Mouse (Mus musculus) lung, embryonic 15.5 days (tissue): ENCODE data around the gene Pla2g5. TPM values are rescaled to one million over a fixed set of nuclear protein-coding genes. Genes with fewer than 3 reads are reported as not detected.
A peak's percentile ranks its signal among the peaks of the same experiment; 100 is the strongest.
"Not testable (repeated sequence)": the region's sequence is repeated elsewhere in the genome, so short reads cannot be mapped to it uniquely, and the experiment has no call there.

ENCODE experiments used
- ATAC-seq: fragments of 200-750 bp; cut with Nextera tagmentation; 2 replicates; pipeline ENCODE4 v1.8.0; 2017; ENCODE audit warnings: moderate number of reproducible peaks, borderline replicate concordance; ENCODE audit not compliant: low FRiP score, low TSS enrichment; ENCODE audit errors: extremely low read depth
- H3K27ac ChIP-seq: fragments of 300-500 bp; sonication (generic); 2 replicates; pipeline ENCODE4 v1.5.1; 2015; ENCODE audit warnings: moderate library complexity, mild to moderate bottlenecking, inconsistent platforms
- H3K27me3 ChIP-seq: fragments of 300-500 bp; sonication (generic); 2 replicates; pipeline ENCODE4 v1.6.1; 2015; ENCODE audit warnings: inconsistent platforms
- H3K36me3 ChIP-seq: fragments of 300-500 bp; sonication (generic); 2 replicates; pipeline ENCODE4 v1.6.1; 2015; ENCODE audit warnings: inconsistent platforms
- H3K4me1 ChIP-seq: fragments of 300-500 bp; sonication (generic); 2 replicates; pipeline ENCODE4 v1.6.1; 2015; ENCODE audit warnings: inconsistent platforms
- H3K4me2 ChIP-seq: fragments of 300-500 bp; sonication (generic); 2 replicates; pipeline ENCODE4 v1.6.1; 2015; ENCODE audit warnings: inconsistent platforms, mild to moderate bottlenecking, moderate library complexity
- H3K4me3 ChIP-seq: fragments of 300-500 bp; sonication (generic); 2 replicates; pipeline ENCODE4 v1.5.1; 2015; ENCODE audit warnings: mild to moderate bottlenecking, inconsistent platforms
- H3K9ac ChIP-seq: fragments of 300-500 bp; sonication (generic); 2 replicates; pipeline ENCODE4 v1.6.1; 2015; ENCODE audit warnings: inconsistent platforms
- H3K9me3 ChIP-seq: fragments of 300-500 bp; sonication (generic); 2 replicates; pipeline ENCODE4 v1.6.1; 2016; ENCODE audit warnings: inconsistent platforms
- WGBS: fragments of 180-500 bp; shearing (Covaris S2); methylation state at CpG from one replicate; pipeline ENCODE4 v1.1.7; 2015; 5-methylcytosine and 5-hydroxymethylcytosine counted together
- polyA plus RNA-seq: library from polyadenylated mRNA; unstranded; fragments of >200 nt; fragmentation: Nextera tagmentation; extraction: Ambion mirVana; gene quantifications from 2 replicates; pipeline ENCODE4 v1.2.1, GENCODE M21; 2015

Gene Pla2g5
- polyA plus RNA-seq, 1 experiment from 2014 or later: 0.50 TPM

DNA sequence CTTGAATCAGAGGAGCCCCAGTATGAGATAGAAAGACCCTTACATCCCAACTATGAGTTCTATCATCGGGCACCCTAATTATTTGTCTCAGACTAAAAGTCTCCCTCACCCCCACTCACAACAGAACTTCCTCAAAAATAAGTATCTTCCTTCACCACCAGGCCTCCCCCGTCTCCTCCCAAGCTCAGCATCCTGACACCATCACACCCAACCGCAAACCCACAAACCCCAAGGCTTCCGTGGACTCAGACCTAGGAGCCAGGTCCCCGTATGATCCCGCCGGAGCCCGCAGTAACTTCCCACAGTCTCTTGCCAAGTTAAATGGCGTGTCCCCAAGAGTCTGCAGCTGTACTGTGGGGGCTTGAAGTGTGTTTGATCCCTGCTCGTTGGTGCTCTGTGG lies 5.7 kb downstream of the Pla2g5 start:
- Histone ChIP-seq H3K4me2 (no peak overlapping the region), H3K36me3 (no peaks in the 10 kb centered on the region), H3K4me3 (no peak overlapping the region), H3K9ac (no peak overlapping the region), H3K9me3 (no peaks in the 10 kb centered on the region), H3K4me1 (no peaks in the 10 kb centered on the region), H3K27me3 (no peaks in the 10 kb centered on the region), H3K27ac (no peak overlapping the region)
- no peak for ATAC-seq
- 72% methylated on average over 10 of the region's 10 CpGs for WGBS

DNA sequence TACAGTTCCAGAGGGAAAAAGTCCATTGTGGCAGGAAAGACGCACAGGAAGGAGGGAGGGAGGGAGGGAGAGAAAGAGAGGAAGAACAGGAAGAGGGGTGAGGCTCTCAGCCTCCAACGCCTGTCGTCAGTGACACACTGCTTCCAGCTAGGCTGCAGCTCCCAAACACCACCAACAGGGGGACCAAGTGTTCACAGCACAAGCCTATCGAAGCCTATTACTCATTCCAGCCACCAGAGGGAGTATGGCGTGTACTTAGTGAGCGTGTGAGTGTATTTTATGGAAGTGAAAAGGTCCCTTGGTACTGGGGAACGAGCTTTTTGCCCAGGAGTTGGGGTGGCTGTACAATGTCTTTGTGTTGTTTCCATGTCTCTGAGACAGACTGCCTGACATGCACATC lies 6.8 kb downstream of the Pla2g5 start:
- WGBS: 22% methylated on average over 7 of the region's 7 CpGs
- Histone ChIP-seq H3K27ac (no peak overlapping the region), H3K27me3 (no peaks in the 10 kb centered on the region), H3K36me3 (no peaks in the 10 kb centered on the region), H3K4me1 (no peaks in the 10 kb centered on the region), H3K4me3 (no peak overlapping the region), H3K4me2 (no peak overlapping the region), H3K9ac (no peak overlapping the region), H3K9me3 (no peaks in the 10 kb centered on the region)
- ATAC-seq: peak; percentile 60; the same call in 1 of the 2 replicates

DNA sequence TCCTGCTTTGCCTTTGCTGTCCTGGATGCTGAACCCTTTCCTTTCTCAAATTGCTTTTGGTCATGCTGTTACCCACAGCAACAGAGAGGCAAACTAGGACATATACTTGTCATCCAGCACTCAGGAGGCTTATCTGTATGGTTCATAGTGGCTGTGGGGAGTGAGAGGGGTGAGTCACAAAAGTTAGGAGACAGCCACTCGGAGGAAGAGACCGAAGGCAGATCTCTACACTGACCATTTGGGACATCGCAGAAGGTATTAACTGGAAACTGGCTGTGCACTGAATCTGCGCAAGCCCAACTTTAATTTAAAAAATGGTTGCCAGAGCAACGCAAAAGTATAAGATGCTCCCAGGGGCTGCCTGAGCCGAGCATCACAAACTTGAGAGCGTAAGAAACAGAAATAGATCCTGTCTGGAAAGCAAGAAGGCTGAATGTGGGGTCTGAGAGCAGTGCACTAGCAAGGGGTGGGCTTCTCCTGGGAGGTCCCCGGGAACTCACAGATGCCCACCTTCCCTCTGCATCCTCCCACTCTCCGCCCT lies 8.1 kb downstream of the Pla2g5 start:
- H3K27me3 ChIP-seq: 0 out of 2 replicates have a peak, but pooled peaks cover 2% of the 10 kb centered on the region
- no peak for ATAC-seq
- no peaks in the 10 kb centered on the region for H3K9me3 ChIP-seq
- no peak overlapping the region for H3K9ac ChIP-seq
- no peaks in the 10 kb centered on the region for H3K4me1 ChIP-seq
- H3K36me3 ChIP-seq: no peaks in the 10 kb centered on the region
- 82% methylated on average over 9 of the region's 9 CpGs for WGBS
- H3K4me3 ChIP-seq: no peak overlapping the region
- no peak overlapping the region for H3K4me2 ChIP-seq
- no peak overlapping the region for H3K27ac ChIP-seq

DNA sequence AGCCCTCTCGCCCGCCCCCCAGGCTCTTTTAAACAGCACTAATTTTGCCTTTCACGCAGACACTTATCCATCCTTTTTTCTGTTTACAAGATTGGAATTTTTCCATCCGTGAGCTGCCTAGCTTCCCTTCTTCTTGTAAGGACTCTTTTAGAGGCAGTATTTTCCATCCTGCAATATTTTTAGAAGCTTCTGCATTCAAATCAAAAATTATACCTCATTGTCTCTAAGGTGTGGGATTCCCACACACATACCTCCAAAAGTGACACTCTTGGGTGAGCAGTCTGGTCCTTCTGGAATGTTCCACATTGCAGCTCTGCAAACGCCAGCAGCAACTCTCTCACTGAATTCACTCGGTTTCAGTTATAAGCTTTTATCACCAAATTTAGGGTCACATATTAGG lies 10.3 kb downstream of the Pla2g5 start:
- Histone ChIP-seq H3K36me3 (no peaks in the 10 kb centered on the region), H3K9ac (no peak overlapping the region), H3K4me3 (no peak overlapping the region), H3K27me3 (0 out of 2 replicates have a peak, but pooled peaks cover 2% of the 10 kb centered on the region), H3K4me1 (no peaks in the 10 kb centered on the region), H3K27ac (no peak overlapping the region), H3K9me3 (no peaks in the 10 kb centered on the region), H3K4me2 (no peak overlapping the region)
- ATAC-seq: no peak
- WGBS: 46% methylated on average over 6 of the region's 6 CpGs

DNA sequence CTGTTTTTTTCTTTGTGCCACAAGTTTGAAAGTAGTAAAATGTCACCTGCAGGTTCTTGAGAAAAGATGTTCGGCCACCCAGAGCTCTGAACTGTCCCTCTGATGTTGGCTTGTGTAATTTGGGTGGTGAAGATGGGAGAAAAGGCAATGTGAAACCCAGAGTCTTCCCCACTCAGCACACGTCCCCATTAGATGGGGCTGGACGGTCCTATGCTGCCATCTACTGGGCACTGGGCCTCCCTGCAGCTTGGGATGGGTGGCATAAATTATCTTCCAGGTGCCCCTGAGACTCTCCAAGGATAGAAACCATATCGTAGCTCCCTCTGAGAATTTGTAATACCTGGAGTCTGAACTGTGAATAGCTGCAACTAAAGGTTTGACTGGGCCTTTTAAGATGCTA lies 11.8 kb downstream of the Pla2g5 start:
- no peak overlapping the region for H3K27ac ChIP-seq
- no peak overlapping the region for H3K9ac ChIP-seq
- 4% methylated on average over 4 of the region's 4 CpGs for WGBS
- H3K4me1 ChIP-seq: no peaks in the 10 kb centered on the region
- no peak for ATAC-seq
- H3K4me2 ChIP-seq: no peak overlapping the region
- no peaks in the 10 kb centered on the region for H3K9me3 ChIP-seq
- H3K27me3 ChIP-seq: 0 out of 2 replicates have a peak, but pooled peaks cover 2% of the 10 kb centered on the region
- no peaks in the 10 kb centered on the region for H3K36me3 ChIP-seq
- no peak overlapping the region for H3K4me3 ChIP-seq

DNA sequence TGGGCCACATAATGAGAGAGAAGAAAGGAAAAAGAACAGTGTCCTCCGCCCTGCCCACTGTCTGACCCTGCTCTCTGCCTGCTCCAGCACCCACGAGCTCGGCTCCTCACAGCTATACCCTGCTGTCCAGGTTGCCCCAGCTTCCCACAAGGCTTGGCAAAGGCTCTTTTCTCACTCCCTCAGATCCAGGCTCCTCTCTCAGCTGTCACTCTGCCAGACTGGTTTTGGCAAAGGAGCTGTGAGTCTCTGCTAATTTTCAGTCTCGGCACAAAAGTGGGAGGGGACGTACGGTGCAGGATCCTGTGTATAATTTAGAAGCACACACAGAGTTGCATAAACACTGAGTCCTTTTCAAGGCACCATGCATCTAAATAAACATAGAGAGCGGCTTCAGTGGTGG lies 21.9 kb downstream of the Pla2g5 start:
- H3K36me3 ChIP-seq: no peaks in the 10 kb centered on the region
- no peak for ATAC-seq
- H3K4me1 ChIP-seq: no peaks in the 10 kb centered on the region
- H3K9ac ChIP-seq: no peak overlapping the region
- no peaks in the 10 kb centered on the region for H3K27me3 ChIP-seq
- H3K9me3 ChIP-seq: peaks cover 5% of the 10 kb centered on the region; the same call in 1 of the 2 replicates
- H3K27ac ChIP-seq: no peak overlapping the region
- H3K4me3 ChIP-seq: no peak overlapping the region
- WGBS: 66% methylated on average over 7 of the region's 7 CpGs
- H3K4me2 ChIP-seq: no peak overlapping the region

DNA sequence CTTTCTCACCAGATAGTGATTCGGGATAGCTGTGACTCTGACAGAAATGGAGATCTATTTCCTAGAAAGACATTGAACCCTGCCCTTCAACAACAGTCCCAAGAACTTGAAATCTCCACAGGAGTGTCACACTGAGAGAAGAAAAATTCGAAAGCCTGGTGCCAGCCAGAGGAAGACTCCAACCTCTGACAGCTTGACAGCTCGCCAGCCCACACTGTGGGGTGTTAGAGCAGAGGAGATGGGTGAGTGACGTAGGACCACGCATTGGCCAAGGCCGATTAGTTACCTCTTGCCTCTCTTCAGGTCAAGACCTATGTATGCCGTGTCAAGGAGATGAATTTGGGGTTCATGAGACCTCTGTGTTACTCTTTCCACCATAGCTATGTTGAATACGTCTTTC lies 22.6 kb downstream of the Pla2g5 start:
- H3K4me1 ChIP-seq: no peaks in the 10 kb centered on the region
- no peaks in the 10 kb centered on the region for H3K36me3 ChIP-seq
- H3K4me3 ChIP-seq: no peak overlapping the region
- WGBS: 65% methylated on average over 8 of the region's 8 CpGs
- no peak overlapping the region for H3K9ac ChIP-seq
- H3K27me3 ChIP-seq: no peaks in the 10 kb centered on the region
- no peak overlapping the region for H3K4me2 ChIP-seq
- no peak for ATAC-seq
- no peak overlapping the region for H3K27ac ChIP-seq
- H3K9me3 ChIP-seq: peaks cover 5% of the 10 kb centered on the region; the same call in 1 of the 2 replicates

DNA sequence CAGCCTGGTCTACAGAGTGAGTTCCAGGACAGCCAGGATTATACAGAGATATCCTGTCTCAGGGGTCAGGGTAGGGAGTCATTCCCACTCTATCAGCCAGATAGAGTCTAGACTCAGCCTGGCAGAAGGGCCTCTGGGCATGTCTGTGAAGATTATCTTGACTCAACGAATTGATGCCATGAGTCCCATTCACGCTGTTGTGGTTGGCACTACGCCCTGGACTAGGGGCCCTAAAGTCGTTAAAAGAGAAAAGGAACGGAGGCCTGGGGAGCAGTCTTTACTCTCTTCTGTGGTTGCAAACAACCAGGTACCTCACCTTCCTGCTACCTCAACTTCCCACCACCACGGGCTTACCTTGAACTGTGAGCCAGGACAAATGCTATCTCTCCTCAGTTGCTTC lies 23.5 kb downstream of the Pla2g5 start:
- no peak overlapping the region for H3K27ac ChIP-seq
- no peak overlapping the region for H3K9ac ChIP-seq
- WGBS: 75% methylated on average over 6 of the region's 6 CpGs
- H3K4me2 ChIP-seq: no peak overlapping the region
- H3K4me3 ChIP-seq: no peak overlapping the region
- no peaks in the 10 kb centered on the region for H3K4me1 ChIP-seq
- H3K9me3 ChIP-seq: peaks cover 5% of the 10 kb centered on the region; the same call in 1 of the 2 replicates
- ATAC-seq: no peak
- H3K36me3 ChIP-seq: no peaks in the 10 kb centered on the region
- H3K27me3 ChIP-seq: no peaks in the 10 kb centered on the region

DNA sequence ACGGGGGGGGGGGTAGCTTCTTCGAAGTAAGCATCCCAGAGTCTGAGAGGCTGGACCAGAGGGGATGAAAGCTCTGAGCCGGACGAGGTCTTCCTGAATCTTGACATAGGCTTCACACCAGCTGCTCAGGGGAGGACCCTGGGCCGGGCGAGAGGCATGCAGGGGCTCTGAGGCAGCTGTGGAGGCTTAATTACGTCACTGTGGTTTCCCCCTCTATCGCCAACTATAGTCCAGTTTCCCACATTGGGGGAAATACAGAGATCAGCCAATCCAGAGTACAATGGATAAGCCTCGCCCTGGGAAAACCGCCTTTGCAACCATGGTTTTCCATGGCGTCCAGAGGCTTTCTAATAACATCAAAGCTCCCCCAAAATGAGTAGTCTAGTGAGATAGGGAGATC lies 36.1 kb downstream of the Pla2g5 start:
- Histone ChIP-seq H3K9ac (no peak overlapping the region), H3K4me2 (no peak overlapping the region), H3K36me3 (no peaks in the 10 kb centered on the region), H3K27ac (no peak overlapping the region), H3K9me3 (no peaks in the 10 kb centered on the region), H3K27me3 (peaks cover 6% of the 10 kb centered on the region; the same call in 1 of the 2 replicates), H3K4me1 (peaks cover 18% of the 10 kb centered on the region), H3K4me3 (no peak overlapping the region)
- 44% methylated on average over 11 of the region's 11 CpGs for WGBS
- no peak for ATAC-seq

DNA sequence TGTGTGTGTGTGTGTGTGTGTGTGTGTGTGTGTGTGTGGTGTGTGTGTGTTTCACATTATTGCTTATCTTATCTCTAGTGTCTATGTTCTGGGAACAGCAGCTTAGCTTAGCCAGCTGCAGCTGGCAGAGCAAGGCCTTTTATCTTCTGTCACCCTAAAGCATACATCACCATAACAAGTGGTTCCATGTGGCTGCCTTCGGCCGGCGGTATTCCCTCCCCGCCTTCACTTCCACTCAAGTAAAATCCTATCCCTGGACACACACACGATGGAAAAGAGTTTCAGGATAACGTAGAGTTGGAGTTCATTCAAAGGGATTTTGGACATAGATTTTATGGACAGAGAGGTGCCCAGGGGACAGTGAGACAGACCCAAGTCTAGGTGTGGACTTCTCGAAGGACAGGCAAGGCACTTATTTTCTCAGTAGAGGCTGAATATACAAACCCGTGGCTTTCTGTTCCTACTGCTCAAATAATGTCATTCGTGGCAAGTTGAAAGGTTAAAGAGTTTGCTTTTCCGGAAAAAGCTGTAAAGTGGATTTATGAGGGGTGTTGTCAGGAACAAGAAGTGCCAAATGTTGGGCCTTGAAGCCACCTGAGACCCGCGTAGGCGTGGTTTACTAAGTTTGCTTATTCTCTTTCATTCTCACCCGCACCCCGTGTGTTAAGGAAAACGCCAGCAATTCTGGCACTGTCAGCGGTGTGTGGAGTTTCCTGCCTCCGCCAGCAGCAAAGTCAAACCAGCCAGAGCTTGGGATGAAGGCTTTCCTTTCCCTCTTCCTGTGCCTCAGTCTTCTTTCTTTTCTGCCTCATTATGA lies 37.3 kb downstream of the Pla2g5 start:
- Histone ChIP-seq H3K9ac (no peak overlapping the region), H3K4me2 (peak overlapping the region; percentile 14; the same call in 1 of the 2 replicates), H3K4me1 (peaks cover 18% of the 10 kb centered on the region), H3K27me3 (peaks cover 6% of the 10 kb centered on the region; the same call in 1 of the 2 replicates), H3K36me3 (no peaks in the 10 kb centered on the region), H3K27ac (0 out of 2 replicates have a peak overlapping the region, but pooled peaks have one; percentile 41), H3K4me3 (no peak overlapping the region), H3K9me3 (no peaks in the 10 kb centered on the region)
- WGBS: 3% methylated on average over 18 of the region's 18 CpGs
- peak; percentile 57; the same call in 1 of the 2 replicates for ATAC-seq

DNA sequence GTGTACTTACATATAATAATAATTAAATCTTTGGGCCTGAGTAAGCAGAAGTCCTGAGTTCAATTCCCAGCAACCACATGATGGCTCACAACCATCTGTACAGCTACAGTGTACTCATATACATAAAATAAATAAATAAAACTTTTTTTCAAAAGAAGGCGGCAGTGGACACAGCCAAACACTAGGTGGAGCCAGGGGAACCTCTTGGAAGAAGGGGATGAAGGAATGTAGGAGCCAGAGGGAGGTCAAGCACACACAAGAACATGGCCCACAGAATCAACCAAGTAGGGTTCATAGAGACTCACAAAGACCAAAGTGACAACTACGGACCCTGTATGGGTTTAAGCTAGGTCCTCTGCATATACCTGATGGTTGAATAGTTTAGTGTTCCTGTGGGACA lies 38.6 kb downstream of the Pla2g5 start:
- Histone ChIP-seq H3K4me1 (peaks cover 18% of the 10 kb centered on the region), H3K36me3 (no peaks in the 10 kb centered on the region), H3K27me3 (peaks cover 6% of the 10 kb centered on the region; the same call in 1 of the 2 replicates), H3K4me2 (no peak overlapping the region), H3K9me3 (no peaks in the 10 kb centered on the region), H3K9ac (no peak overlapping the region), H3K4me3 (no peak overlapping the region), H3K27ac (no peak overlapping the region)
- ATAC-seq: no peak
- 75% methylated on average over 2 of the region's 2 CpGs for WGBS

DNA sequence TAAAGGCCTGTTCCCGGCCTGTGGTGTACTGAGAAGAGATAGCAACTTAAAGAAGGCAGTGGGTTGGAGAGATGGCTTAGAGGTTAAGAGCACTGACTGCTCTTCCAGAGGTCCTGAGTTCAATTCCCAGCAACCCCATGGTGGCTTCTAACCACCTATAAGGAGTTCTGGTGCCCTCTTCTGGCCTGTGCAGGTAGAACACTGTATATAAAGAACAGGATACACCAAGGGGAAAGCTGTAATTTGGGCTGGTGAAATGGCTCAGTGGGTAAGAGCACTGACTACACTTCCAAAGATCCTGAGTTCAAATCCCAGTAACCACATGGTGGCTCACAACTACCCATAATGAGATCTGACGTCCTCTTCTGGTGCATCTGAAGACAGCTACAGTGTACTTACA lies 39.1 kb downstream of the Pla2g5 start:
- not testable (repeated sequence) for H3K9ac ChIP-seq, H3K36me3 ChIP-seq, H3K4me3 ChIP-seq, H3K27me3 ChIP-seq, ATAC-seq, H3K4me2 ChIP-seq, H3K27ac ChIP-seq, H3K9me3 ChIP-seq
- WGBS: 69% methylated on average over 2 of the region's 2 CpGs
- H3K4me1 ChIP-seq: peaks cover 21% of the 10 kb centered on the region
